Comparison of ENCODE assay signal across 9 mouse cellular contexts in genomic region chr12:100988324-100989130, GRCm38 (mm10). TPM values are rescaled to one million over a fixed set of nuclear protein-coding genes. Genes with fewer than 3 reads are reported as not detected.
A peak's percentile ranks its signal among the peaks of the same experiment; 100 is the strongest.
DNase-seq lines count a peak whose midpoint lies in the region; ATAC-seq lines count a peak whose summit lies in the region.
"Had no signal": no experiment of that assay in that cellular context is flagged by ENCODE, and none has a peak within 500 bp of the region (broad histone marks: within the 10 kb centered on the region; RNA-seq: fewer than 3 reads in every experiment).

No protein-coding gene starts in this region.

- peak overlapping the region; percentile 69 for H3K27ac ChIP-seq in forebrain, embryonic 12.5 days
- H3K27ac ChIP-seq in kidney, embryonic 16.5 days (ENCODE audit: low read length) = no peak overlapping the region
- H3K27ac ChIP-seq: heart, embryonic 13.5 days had no signal

- H3K27me3 ChIP-seq in forebrain, embryonic 12.5 days = no peaks in the 10 kb centered on the region
- no peaks in the 10 kb centered on the region for H3K27me3 ChIP-seq in kidney, embryonic 16.5 days (ENCODE audit: insufficient read depth, low read length)
- H3K27me3 ChIP-seq: Patski had no signal

- no peak overlapping the region for H3K4me3 ChIP-seq in forebrain, embryonic 12.5 days (replicated peaks)
- H3K4me3 ChIP-seq in kidney, embryonic 16.5 days (ENCODE audit: low read length) = no peak overlapping the region
- H3K4me3 ChIP-seq: heart, embryonic 13.5 days had no signal

- peaks cover 57% of the 10 kb centered on the region for H3K4me1 ChIP-seq in forebrain, embryonic 12.5 days
- H3K4me1 ChIP-seq in kidney, embryonic 16.5 days (ENCODE audit: insufficient read depth, low read length) = peaks cover 24% of the 10 kb centered on the region

- no peaks in the 10 kb centered on the region for H3K9me3 ChIP-seq in forebrain, embryonic 12.5 days
- no peaks in the 10 kb centered on the region for H3K9me3 ChIP-seq in kidney, embryonic 16.5 days (ENCODE audit: low read length)
- H3K9me3 ChIP-seq: heart, embryonic 13.5 days had no signal

- no peak overlapping the region for H3K9ac ChIP-seq in forebrain, embryonic 12.5 days
- no peak overlapping the region for H3K9ac ChIP-seq in kidney, embryonic 16.5 days (replicated peaks; ENCODE audit: low read length)
- H3K9ac ChIP-seq: heart, embryonic 13.5 days had no signal

- H3K36me3 ChIP-seq in forebrain, embryonic 12.5 days (replicated peaks) = no peaks in the 10 kb centered on the region; the same call in 1 of the 2 replicates
- no peaks in the 10 kb centered on the region; the same call in 1 of the 2 replicates for H3K36me3 ChIP-seq in kidney, embryonic 16.5 days (ENCODE audit: insufficient read depth, low read length)
- H3K36me3 ChIP-seq: heart, embryonic 13.5 days had no signal

- 62% methylated on average over 15 of the region's 15 CpGs for WGBS in forebrain, embryonic 12.5 days
- WGBS in kidney, embryonic 16.5 days = 71% methylated on average over 15 of the region's 15 CpGs

- no peak for ATAC-seq in forebrain, embryonic 12.5 days (ENCODE audit: low FRiP score)
- ATAC-seq in kidney, embryonic 16.5 days (ENCODE audit: low FRiP score, low TSS enrichment) = no peak
- ATAC-seq: Patski had no signal

- DNase-seq in R1 (ENCODE audit: low read depth, low spot score) = peak; percentile 41
- DNase-seq in layer of hippocampus, adult 8-10 months (ENCODE audit: low spot score in 2 of 2) = peak; percentile 80 to 84
- peak; percentile 62 to 74 for DNase-seq in right cerebral cortex, adult 2 months (ENCODE audit: low spot score in 2 of 2)
- no peak for DNase-seq in adrenal gland, adult 8-10 months
- DNase-seq in embryo, embryonic 11 days = no peak

- no peak overlapping the region for H3K4me2 ChIP-seq in forebrain, embryonic 12.5 days
- H3K4me2 ChIP-seq in kidney, embryonic 16.5 days (replicated peaks; ENCODE audit: low read depth, low read length) = no peak overlapping the region
- H3K4me2 ChIP-seq: heart, embryonic 13.5 days had no signal

RNA-seq across cellular contexts. Expression of gene Ccdc88c, which starts 40.3 kb away (rescaled TPM):
- polyA plus RNA-seq in forebrain, embryonic 12.5 days (2016; fragmentation: Nextera tagmentation; extraction: Ambion mirVana) = 28.8 and 30.4 TPM in 2 replicates
- 10 to 100 TPM; 30.2 to 38.8 (median 34.7) TPM for total RNA-seq in layer of hippocampus, adult 8-10 months (2022)
- polyA plus RNA-seq in kidney, embryonic 16.5 days (2015; fragmentation: Nextera tagmentation; extraction: Ambion mirVana) = 12.0 and 14.3 TPM in 2 replicates
- total RNA-seq in adrenal gland, adult 8-10 months (2022) = 1 to 10 TPM; 1.4 to 4.0 (median 2.7) TPM

Comparison
In these comparisons a context has a peak if more than half of its experiments do, and no peak if none do; other contexts are left out.
1. DNase-seq: peak in R1 (single experiment), layer of hippocampus, adult 8-10 months (2 of 2) and right cerebral cortex, adult 2 months (2 of 2); none in adrenal gland, adult 8-10 months (single experiment) and embryo, embryonic 11 days (single experiment).
2. RNA of gene Ccdc88c, which starts 40.3 kb away (total RNA-seq): 30.2 to 38.8 TPM in layer of hippocampus, adult 8-10 months; 1.4 to 4.0 TPM in adrenal gland, adult 8-10 months; every median in the first group is over 4 times any median in the second.